9 mouse cellular contexts compared by ENCODE assay signal in the genomic region with DNA sequence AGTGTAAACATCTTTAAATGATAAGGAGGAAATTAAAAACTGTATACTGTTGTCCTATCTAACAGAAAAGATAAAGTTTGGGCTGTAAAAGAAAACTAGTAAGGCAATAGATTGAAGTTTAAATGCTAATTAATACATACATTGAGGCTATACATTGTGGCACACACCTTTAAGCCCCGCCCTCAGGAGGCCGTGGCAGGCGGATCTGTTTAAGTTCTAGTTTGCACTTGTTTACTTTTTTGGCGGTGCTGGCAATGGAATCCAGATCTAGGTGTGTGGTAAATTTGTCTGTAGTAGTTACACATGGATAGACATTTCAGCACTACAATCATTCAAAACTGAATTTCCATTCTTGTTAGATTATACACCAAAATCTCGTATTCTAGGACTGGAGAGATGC. TPM values are rescaled to one million over a fixed set of nuclear protein-coding genes. Genes with fewer than 3 reads are reported as not detected.
DNase-seq lines count a peak whose midpoint lies in the region; ATAC-seq lines count a peak whose summit lies in the region.
"Had no signal": no experiment of that assay in that cellular context is flagged by ENCODE, and none has a peak within 500 bp of the region (broad histone marks: within the 10 kb centered on the region; RNA-seq: fewer than 3 reads in every experiment).

No protein-coding gene starts in this region.

- intact Hi-C loops in left cerebral cortex, postnatal 4 days (cut with DNase I): no loop called here
- intact Hi-C loops in left cerebral cortex, postnatal 25 days (cut with DNase I): loop anchor here (10.0 kb wide), 1 partner anchor 662 kb away; no protein-coding TSS in a partner anchor

- H3K9ac ChIP-seq in heart, embryonic 12.5 days: peak overlapping the region; percentile 97; the same call in 1 of the 2 replicates

- ATAC-seq in heart, embryonic 12.5 days (ENCODE audit: insufficient number of reproducible peaks, low FRiP score): no peak

- peak overlapping the region; percentile 84 for H3K4me2 ChIP-seq in heart, embryonic 12.5 days

- peaks cover 28% of the 10 kb centered on the region for H3K36me3 ChIP-seq in heart, embryonic 12.5 days
- peaks cover 63% of the 10 kb centered on the region for H3K36me3 ChIP-seq in hindbrain, embryonic 10.5 days
- H3K36me3 ChIP-seq in midbrain, embryonic 10.5 days: peaks cover 66% of the 10 kb centered on the region

- 66% methylated on average over 5 of the region's 5 CpGs for whole genome bisulfite sequencing in heart, embryonic 12.5 days
- 78% methylated on average over 5 of the region's 5 CpGs for WGBS in hindbrain, embryonic 10.5 days
- WGBS in midbrain, embryonic 10.5 days: 79% methylated on average over 5 of the region's 5 CpGs

- peak overlapping the region; percentile 98 for H3K4me3 ChIP-seq in heart, embryonic 12.5 days
- peak overlapping the region; percentile 83 for H3K4me3 ChIP-seq in hindbrain, embryonic 10.5 days
- peak overlapping the region; percentile 85 for H3K4me3 ChIP-seq in midbrain, embryonic 10.5 days

- DNase-seq in heart, adult 18-20 months: no peak
- DNase-seq in NIH3T3 (ENCODE audit: low read depth): peak; percentile 12
- no peak for DNase-seq in hindbrain, embryonic 10.5 days (ENCODE audit: low spot score)
- DNase-seq in midbrain, embryonic 10.5 days (ENCODE audit: low spot score): no peak
- no peak for DNase-seq in frontal cortex, postnatal 36 days (ENCODE audit: low spot score in 2 of 2)
- DNase-seq in left cerebral cortex, postnatal 4 days: no peak
- no peak for DNase-seq in left cerebral cortex, postnatal 25 days (ENCODE audit: low spot score in 2 of 2)

- peaks cover 4% of the 10 kb centered on the region for H3K4me1 ChIP-seq in heart, embryonic 12.5 days (replicated peaks)
- H3K4me1 ChIP-seq in hindbrain, embryonic 10.5 days (replicated peaks): peaks cover 18% of the 10 kb centered on the region
- peaks cover 17% of the 10 kb centered on the region for H3K4me1 ChIP-seq in midbrain, embryonic 10.5 days

- 0 out of 2 replicates have a peak, but pooled peaks cover 4% of the 10 kb centered on the region for H3K9me3 ChIP-seq in heart, embryonic 12.5 days (replicated peaks)
- peaks cover 16% of the 10 kb centered on the region for H3K9me3 ChIP-seq in hindbrain, embryonic 10.5 days
- H3K9me3 ChIP-seq in midbrain, embryonic 10.5 days (replicated peaks): peaks cover 16% of the 10 kb centered on the region

- no peaks in the 10 kb centered on the region for H3K27me3 ChIP-seq in heart, embryonic 12.5 days (replicated peaks)
- H3K27me3 ChIP-seq in hindbrain, embryonic 10.5 days (ENCODE audit: insufficient read depth, poor library complexity, severe bottlenecking): no peaks in the 10 kb centered on the region
- H3K27me3 ChIP-seq in midbrain, embryonic 10.5 days (ENCODE audit: low read depth, poor library complexity, severe bottlenecking): no peaks in the 10 kb centered on the region
- H3K27me3 ChIP-seq: Patski had no signal

- H3K27ac ChIP-seq in heart, embryonic 12.5 days (ENCODE audit: poor library complexity, severe bottlenecking): no peak overlapping the region
- no peak overlapping the region for H3K27ac ChIP-seq in hindbrain, embryonic 10.5 days
- no peak overlapping the region for H3K27ac ChIP-seq in midbrain, embryonic 10.5 days (replicated peaks)

RNA-seq across cellular contexts. Expression of a gene that starts 1.3 kb away (rescaled TPM):
- polyA plus RNA-seq in heart, embryonic 12.5 days (2016; fragmentation: Nextera tagmentation; extraction: Ambion mirVana): 11.4 TPM in 2 replicates
- 10 to 100 TPM; 40.5 to 42.2 TPM for total RNA-seq in heart, adult 18-20 months (2021)
- polyA plus RNA-seq in hindbrain, embryonic 10.5 days (2016; fragmentation: Nextera tagmentation; extraction: Ambion mirVana): 7.5 and 8.2 TPM in 2 replicates
- 8.1 and 9.0 TPM in 2 replicates for polyA plus RNA-seq in midbrain, embryonic 10.5 days (2016; fragmentation: Nextera tagmentation; extraction: Ambion mirVana)
- total RNA-seq in left cerebral cortex, postnatal 4 days (2021): 10 to 100 TPM; 38.4 to 44.2 TPM
- 10 to 100 TPM; 56.9 to 61.0 TPM for total RNA-seq in left cerebral cortex, postnatal 25 days (2021)

RNA-seq across cellular contexts. Expression of a gene that starts 33.3 kb away (rescaled TPM):
- 18.3 and 18.9 TPM in 2 replicates for polyA plus RNA-seq in heart, embryonic 12.5 days (2016; fragmentation: Nextera tagmentation; extraction: Ambion mirVana)
- 10 to 100 TPM; 23.7 to 30.7 TPM for total RNA-seq in heart, adult 18-20 months (2021)
- polyA plus RNA-seq in hindbrain, embryonic 10.5 days (2016; fragmentation: Nextera tagmentation; extraction: Ambion mirVana): 10.2 and 11.0 TPM in 2 replicates
- polyA plus RNA-seq in midbrain, embryonic 10.5 days (2016; fragmentation: Nextera tagmentation; extraction: Ambion mirVana): 10.6 and 10.8 TPM in 2 replicates
- 10 to 100 TPM; 17.3 to 17.9 TPM for total RNA-seq in left cerebral cortex, postnatal 4 days (2021)
- total RNA-seq in left cerebral cortex, postnatal 25 days (2021): 10 to 100 TPM; 15.6 to 19.0 TPM
